Mouse (Mus musculus): Measurements from ENCODE around the gene Smoc1. TPM values are rescaled to one million over a fixed set of nuclear protein-coding genes. Genes with fewer than 3 reads are reported as not detected.

The Smoc1 gene
- polyA plus RNA-seq, 1 experiment from 2014 or later, result 0.09 TPM

DNA sequence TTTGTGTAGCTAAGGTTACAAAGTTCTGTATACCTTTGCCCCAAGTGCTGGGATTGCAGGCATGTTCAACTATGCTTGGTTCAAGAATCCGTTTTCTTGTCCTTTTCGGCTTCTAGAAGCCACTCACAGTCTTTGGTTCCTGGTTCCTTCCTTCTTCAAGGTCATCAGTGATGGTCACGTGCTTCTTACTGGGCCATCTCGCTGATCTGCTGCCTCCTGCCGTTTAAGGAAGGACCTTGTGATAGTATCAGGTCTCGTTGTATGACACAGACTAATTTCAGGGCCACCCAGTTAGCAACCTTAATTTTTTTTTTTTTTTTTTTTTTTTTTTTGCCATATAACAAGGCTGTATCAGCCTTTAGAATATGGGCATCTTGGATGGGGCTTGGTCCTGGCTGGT lies 9.2 kb downstream of the Smoc1 start:
- 82% methylated on average over 6 of the region's 6 CpGs for WGBS (ENCODE audit: missing documents)
- no peaks in the 10 kb centered on the region for H3K36me3 ChIP-seq (ENCODE audit: inconsistent target)
- H3K79me2 ChIP-seq (ENCODE audit: inconsistent target), result no peaks in the 10 kb centered on the region
- H3K27ac ChIP-seq, result no peak overlapping the region
- H3K4me3 ChIP-seq (ENCODE audit: inconsistent target), result no peak overlapping the region

GRCm38 (mm10) chr12:81043616-81044015 lies 17.0 kb downstream of the Smoc1 start:
- 92% methylated on average over 7 of the region's 11 CpGs for WGBS (ENCODE audit: missing documents)
- Histone ChIP-seq H3K36me3 (ENCODE audit: inconsistent target) (no peaks in the 10 kb centered on the region), H3K27ac (no peak overlapping the region), H3K4me3 (ENCODE audit: inconsistent target) (no peak overlapping the region), H3K79me2 (ENCODE audit: inconsistent target) (no peaks in the 10 kb centered on the region)

- no peak overlapping the region for H3K27ac ChIP-seq
- no peak overlapping the region for H3K4me3 ChIP-seq (ENCODE audit: inconsistent target)
- H3K36me3 ChIP-seq (ENCODE audit: inconsistent target), result no peaks in the 10 kb centered on the region
- H3K79me2 ChIP-seq (ENCODE audit: inconsistent target), result no peaks in the 10 kb centered on the region
- WGBS (ENCODE audit: missing documents), result 52% methylated on average over 5 of the region's 5 CpGs
Observed at GRCm38 (mm10) chr12:81046926-81047325, 20.3 kb downstream of the Smoc1 start.

GRCm38 (mm10) chr12:81049661-81050060 lies 23.1 kb downstream of the Smoc1 start:
- no peak overlapping the region for H3K4me3 ChIP-seq (ENCODE audit: inconsistent target)
- H3K27ac ChIP-seq, result no peak overlapping the region
- no peaks in the 10 kb centered on the region for H3K79me2 ChIP-seq (ENCODE audit: inconsistent target)
- no peaks in the 10 kb centered on the region for H3K36me3 ChIP-seq (ENCODE audit: inconsistent target)
- WGBS (ENCODE audit: missing documents), result 94% methylated on average over 5 of the region's 5 CpGs

GRCm38 (mm10) chr12:81055000-81055705 lies 28.5 kb downstream of the Smoc1 start:
- Histone ChIP-seq H3K36me3 (ENCODE audit: inconsistent target) (no peaks in the 10 kb centered on the region), H3K4me3 (ENCODE audit: inconsistent target) (no peak overlapping the region), H3K79me2 (ENCODE audit: inconsistent target) (no peaks in the 10 kb centered on the region), H3K27ac (no peak overlapping the region)
- 91% methylated on average over 11 of the region's 11 CpGs for WGBS (ENCODE audit: missing documents)

- Histone ChIP-seq H3K79me2 (ENCODE audit: inconsistent target) (no peaks in the 10 kb centered on the region), H3K4me3 (ENCODE audit: inconsistent target) (no peak overlapping the region), H3K36me3 (ENCODE audit: inconsistent target) (no peaks in the 10 kb centered on the region), H3K27ac (no peak overlapping the region)
- WGBS (ENCODE audit: missing documents), result 81% methylated on average over 2 of the region's 2 CpGs
Observed at GRCm38 (mm10) chr12:81055811-81056210, 29.2 kb downstream of the Smoc1 start.

- 74% methylated on average over 3 of the region's 4 CpGs for WGBS (ENCODE audit: missing documents)
- no peaks in the 10 kb centered on the region for H3K79me2 ChIP-seq (ENCODE audit: inconsistent target)
- no peak overlapping the region for H3K4me3 ChIP-seq (ENCODE audit: inconsistent target)
- H3K36me3 ChIP-seq (ENCODE audit: inconsistent target), result no peaks in the 10 kb centered on the region
- H3K27ac ChIP-seq, result no peak overlapping the region
Observed at GRCm38 (mm10) chr12:81057619-81058018, 31.0 kb downstream of the Smoc1 start.

- H3K79me2 ChIP-seq (ENCODE audit: inconsistent target), result no peaks in the 10 kb centered on the region
- WGBS (ENCODE audit: missing documents), result 97% methylated on average over 3 of the region's 3 CpGs
- no peak overlapping the region for H3K27ac ChIP-seq
- no peaks in the 10 kb centered on the region for H3K36me3 ChIP-seq (ENCODE audit: inconsistent target)
- H3K4me3 ChIP-seq (ENCODE audit: inconsistent target), result no peak overlapping the region
Observed at GRCm38 (mm10) chr12:81058561-81058960, 32.0 kb downstream of the Smoc1 start.

DNA sequence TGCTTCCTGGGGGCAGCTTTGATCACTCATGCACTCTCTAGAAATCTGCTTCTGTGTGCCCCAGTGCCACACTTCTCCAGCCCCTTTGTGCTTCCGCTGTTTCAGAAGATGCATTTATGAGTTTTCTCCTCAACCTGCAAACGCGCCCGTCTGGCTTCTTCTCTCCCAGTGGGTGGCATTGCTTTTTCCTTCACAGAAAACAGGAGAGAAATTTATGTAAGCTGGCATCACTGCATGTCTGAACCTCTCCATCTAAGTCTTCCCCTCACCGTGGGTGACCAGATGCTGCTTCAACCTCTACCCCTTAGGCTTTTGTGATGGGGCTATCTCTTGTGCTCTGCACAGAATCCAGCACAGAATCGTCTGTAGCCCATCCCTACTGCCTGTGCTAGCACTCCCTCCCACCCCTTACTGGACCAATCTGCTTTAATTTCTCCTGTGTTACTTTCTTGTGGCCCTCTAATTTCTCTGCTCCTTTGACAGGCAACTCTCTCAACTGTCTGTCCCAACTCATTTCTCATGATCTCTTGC lies 35.3 kb downstream of the Smoc1 start:
- WGBS (ENCODE audit: missing documents), result 87% methylated on average over 6 of the region's 6 CpGs
- Histone ChIP-seq H3K27ac (no peak overlapping the region), H3K79me2 (ENCODE audit: inconsistent target) (no peaks in the 10 kb centered on the region), H3K36me3 (ENCODE audit: inconsistent target) (no peaks in the 10 kb centered on the region), H3K4me3 (ENCODE audit: inconsistent target) (no peak overlapping the region)

GRCm38 (mm10) chr12:81063336-81063955 lies 36.8 kb downstream of the Smoc1 start:
- 89% methylated on average over 6 of the region's 6 CpGs for WGBS (ENCODE audit: missing documents)
- H3K4me3 ChIP-seq (ENCODE audit: inconsistent target), result no peak overlapping the region
- no peaks in the 10 kb centered on the region for H3K36me3 ChIP-seq (ENCODE audit: inconsistent target)
- H3K27ac ChIP-seq, result no peak overlapping the region
- no peaks in the 10 kb centered on the region for H3K79me2 ChIP-seq (ENCODE audit: inconsistent target)

DNA sequence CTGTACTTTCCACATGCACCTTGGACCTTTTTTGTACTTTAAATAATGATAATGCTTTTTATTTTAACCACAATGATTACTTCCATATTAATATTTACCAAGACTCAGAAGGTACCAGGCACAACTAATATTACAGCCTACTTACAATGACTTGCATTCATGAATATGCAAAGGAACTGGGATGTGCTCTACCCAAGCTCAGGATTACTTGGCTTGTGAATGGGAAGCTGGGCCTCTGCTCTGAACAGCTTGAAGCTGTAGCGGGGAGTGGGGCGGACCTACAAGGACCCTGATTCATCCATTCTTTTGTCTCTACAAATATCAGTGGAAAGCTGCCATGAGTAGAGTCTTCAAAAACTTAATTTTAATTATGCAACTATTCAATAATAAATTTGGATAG lies 47.5 kb downstream of the Smoc1 start:
- Histone ChIP-seq H3K79me2 (ENCODE audit: inconsistent target) (no peaks in the 10 kb centered on the region), H3K27ac (no peak overlapping the region), H3K4me3 (ENCODE audit: inconsistent target) (no peak overlapping the region), H3K36me3 (ENCODE audit: inconsistent target) (no peaks in the 10 kb centered on the region)
- WGBS (ENCODE audit: missing documents), result 100% methylated on average over 2 of the region's 2 CpGs

DNA sequence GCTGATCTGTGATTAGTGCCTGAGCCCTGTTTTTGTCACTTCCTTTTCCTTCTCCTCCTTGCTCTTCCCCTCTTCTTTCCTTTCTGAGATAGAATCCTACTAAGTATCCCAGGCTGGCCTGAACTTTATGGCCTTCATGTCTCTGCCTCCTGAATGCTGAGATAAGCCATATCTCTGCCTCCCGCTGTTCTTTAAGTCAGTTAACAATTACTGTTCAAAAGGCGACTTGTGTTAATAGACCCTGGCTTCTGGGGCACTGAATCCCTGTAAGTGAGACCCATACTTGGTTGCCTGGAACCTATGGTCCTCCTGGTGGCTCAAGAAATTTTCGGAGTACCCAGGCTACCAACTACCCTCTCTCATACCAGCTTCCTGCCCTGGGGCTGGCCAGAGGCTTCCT lies 48.3 kb downstream of the Smoc1 start:
- no peaks in the 10 kb centered on the region for H3K36me3 ChIP-seq (ENCODE audit: inconsistent target)
- WGBS (ENCODE audit: missing documents), result 82% methylated on average over 3 of the region's 3 CpGs
- no peak overlapping the region for H3K4me3 ChIP-seq (ENCODE audit: inconsistent target)
- H3K27ac ChIP-seq, result no peak overlapping the region
- H3K79me2 ChIP-seq (ENCODE audit: inconsistent target), result no peaks in the 10 kb centered on the region

DNA sequence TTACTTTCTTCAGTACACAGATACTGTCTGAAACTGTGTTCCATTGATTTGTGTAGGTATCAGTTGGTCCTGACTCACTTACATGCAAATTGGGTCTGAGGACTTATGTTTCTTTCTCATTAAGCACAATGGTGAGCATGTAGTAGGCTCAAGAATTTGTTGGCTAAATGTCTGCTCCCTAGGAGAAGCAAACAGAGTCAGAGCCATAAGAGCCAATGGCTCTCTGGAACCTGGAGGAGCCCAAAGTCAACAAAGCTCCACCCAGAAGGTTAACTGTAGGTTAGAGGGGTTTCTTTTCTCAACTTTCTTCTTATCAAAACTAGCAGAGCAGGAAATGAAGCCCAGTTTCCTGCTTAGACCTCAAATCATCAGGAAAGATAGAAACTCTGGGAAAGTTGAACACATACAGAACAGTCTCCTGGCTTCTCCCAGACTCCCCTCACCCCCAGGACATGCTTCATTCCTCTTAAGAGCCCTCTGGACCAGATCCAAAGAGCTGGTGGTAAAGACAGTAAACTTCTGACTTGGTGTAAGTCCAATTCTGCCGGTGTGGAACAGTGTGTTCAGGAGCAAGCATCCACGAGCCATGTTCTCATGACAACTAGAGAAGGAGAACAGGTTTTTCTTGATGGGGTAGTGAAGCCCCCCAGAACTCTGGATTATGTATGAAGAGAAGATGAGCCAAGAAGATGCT lies 51.5 kb downstream of the Smoc1 start:
- Histone ChIP-seq H3K4me3 (ENCODE audit: inconsistent target) (no peak overlapping the region), H3K36me3 (ENCODE audit: inconsistent target) (no peaks in the 10 kb centered on the region), H3K79me2 (ENCODE audit: inconsistent target) (no peaks in the 10 kb centered on the region), H3K27ac (no peak overlapping the region)
- WGBS (ENCODE audit: missing documents), result 77% methylated on average over 2 of the region's 2 CpGs

- 93% methylated on average over 5 of the region's 5 CpGs for WGBS (ENCODE audit: missing documents)
- Histone ChIP-seq H3K4me3 (ENCODE audit: inconsistent target) (no peak overlapping the region), H3K79me2 (ENCODE audit: inconsistent target) (no peaks in the 10 kb centered on the region), H3K27ac (no peak overlapping the region), H3K36me3 (ENCODE audit: inconsistent target) (no peaks in the 10 kb centered on the region)
Observed at GRCm38 (mm10) chr12:81080345-81080744, 53.7 kb downstream of the Smoc1 start.

DNA sequence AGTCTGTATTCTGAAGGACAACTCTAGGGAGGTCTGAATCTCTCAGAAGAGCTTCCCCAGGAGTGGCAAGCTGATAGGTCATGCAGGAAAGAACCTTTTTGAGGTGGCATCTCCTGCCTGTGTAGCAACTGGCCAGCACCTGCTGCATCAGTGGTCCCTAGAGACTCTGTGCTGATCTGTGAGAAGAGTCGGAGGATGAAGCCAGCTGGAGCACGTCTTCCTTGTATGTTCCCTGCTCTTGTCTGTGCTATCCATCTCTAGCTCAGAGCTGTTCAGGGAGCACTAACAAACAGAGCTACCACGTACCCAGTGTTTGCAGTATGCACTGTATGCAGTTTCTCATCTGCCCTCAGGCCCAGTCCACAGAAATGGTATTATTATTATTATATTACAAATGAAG lies 54.4 kb downstream of the Smoc1 start:
- H3K4me3 ChIP-seq (ENCODE audit: inconsistent target), result no peak overlapping the region
- H3K27ac ChIP-seq, result no peak overlapping the region
- no peaks in the 10 kb centered on the region for H3K36me3 ChIP-seq (ENCODE audit: inconsistent target)
- no peaks in the 10 kb centered on the region for H3K79me2 ChIP-seq (ENCODE audit: inconsistent target)
- 98% methylated on average over 3 of the region's 3 CpGs for WGBS (ENCODE audit: missing documents)
